Mouse (Mus musculus) kidney, postnatal 0 days (tissue): ENCODE data around the gene Ptk7. TPM values are rescaled to one million over a fixed set of nuclear protein-coding genes. Genes with fewer than 3 reads are reported as not detected.
A peak's percentile ranks its signal among the peaks of the same experiment; 100 is the strongest.

Experiments
- ATAC-seq: fragments of 200-750 bp; cut with Nextera tagmentation; replicated peaks from 2 replicates; pipeline ENCODE4 v1.8.0; 2017; ENCODE audit warnings: low read depth, moderate number of reproducible peaks, moderate TSS enrichment, moderate library complexity; ENCODE audit not compliant: low FRiP score
- DNase-seq: peaks from one replicate; pipeline ENCODE4 v3.0.0-alpha.2; 2016; ENCODE audit warnings: low spot score
- H3K27ac ChIP-seq: fragments of 300-500 bp; sonication (generic); 2 replicates; pipeline ENCODE4 v1.5.1; 2014; ENCODE audit warnings: mild to moderate bottlenecking
- H3K27me3 ChIP-seq: fragments of 300-500 bp; sonication (generic); 2 replicates; pipeline ENCODE4 v1.6.1; 2014; ENCODE audit warnings: low read length, mixed read lengths; ENCODE audit not compliant: insufficient read depth
- H3K36me3 ChIP-seq: fragments of 300-500 bp; sonication (generic); 2 replicates; pipeline ENCODE4 v1.6.1; 2014; ENCODE audit warnings: low read length, mixed read lengths; ENCODE audit not compliant: insufficient read depth
- H3K4me1 ChIP-seq: fragments of 300-500 bp; sonication (generic); replicated peaks from 2 replicates; pipeline ENCODE4 v1.6.1; 2014; ENCODE audit warnings: antibody characterized with exemption, low read length, mixed read lengths; ENCODE audit not compliant: insufficient read depth
- H3K4me2 ChIP-seq: fragments of 300-500 bp; sonication (generic); 2 replicates; pipeline ENCODE4 v1.6.1; 2014; ENCODE audit warnings: mild to moderate bottlenecking, low read length, moderate library complexity, mixed read lengths
- H3K4me3 ChIP-seq: fragments of 300-500 bp; sonication (generic); replicated peaks from 2 replicates; pipeline ENCODE4 v1.5.1; 2014; ENCODE audit warnings: low read depth, low read length
- H3K9ac ChIP-seq: fragments of 300-500 bp; sonication (generic); 2 replicates; pipeline ENCODE4 v1.6.1; 2014; ENCODE audit warnings: low read depth, low read length
- H3K9me3 ChIP-seq: fragments of 300-500 bp; sonication (generic); replicated peaks from 2 replicates; pipeline ENCODE4 v1.6.1; 2016; ENCODE audit warnings: low read length, inconsistent platforms, mixed read lengths
- CTCF ChIP-seq: IDR thresholded peaks from 2 replicates; pipeline ENCODE4 v1.5.1; 2016; ENCODE audit warnings: antibody characterized with exemption, low read depth, mild to moderate bottlenecking, moderate library complexity
- WGBS: fragments of 180-500 bp; shearing (Covaris S2); extraction: QIAGEN DNeasy Blood & Tissue Kit; methylation state at CpG from one replicate; pipeline ENCODE4 v1.1.7; 2014; 5-methylcytosine and 5-hydroxymethylcytosine counted together
- polyA plus RNA-seq: library from polyadenylated mRNA; unstranded; fragments of >200 nt; fragmentation: Nextera tagmentation; extraction: Ambion mirVana; gene quantifications from 2 replicates; pipeline ENCODE4 v1.2.1, GENCODE M21; 2015

Gene Ptk7
- polyA plus RNA-seq, 1 experiment from 2014 or later: 94.0 TPM

DNA sequence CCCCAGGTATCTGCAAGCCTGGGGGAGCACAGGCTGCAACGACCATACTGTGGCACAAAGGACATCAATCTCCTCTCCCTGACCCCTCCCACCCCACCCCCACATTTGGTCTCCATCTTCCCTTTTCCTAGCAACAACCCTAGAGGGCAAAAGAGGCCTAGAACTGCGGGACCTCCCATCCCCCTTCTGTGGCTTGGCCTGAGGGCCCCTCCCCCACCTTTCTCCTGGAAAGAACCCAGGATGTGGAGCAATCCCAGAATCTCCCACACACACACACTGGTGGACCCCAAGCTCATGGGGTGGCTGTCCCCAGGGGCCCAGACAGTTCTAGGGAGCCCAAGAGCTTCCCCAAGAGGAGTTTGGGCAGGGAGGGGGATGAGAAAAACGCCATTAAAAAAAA lies 81.4 kb downstream of the Ptk7 start:
- no peak overlapping the region for H3K4me3 ChIP-seq
- no peak overlapping the region for H3K27ac ChIP-seq
- no peaks in the 10 kb centered on the region for H3K27me3 ChIP-seq
- ATAC-seq (no peak), DNase-seq (no peak)
- H3K4me1 ChIP-seq: peaks cover 12% of the 10 kb centered on the region; the same call in 1 of the 2 replicates
- H3K9me3 ChIP-seq: no peaks in the 10 kb centered on the region
- no peak for TF ChIP-seq CTCF
- H3K4me2 ChIP-seq: no peak overlapping the region
- peaks cover 39% of the 10 kb centered on the region for H3K36me3 ChIP-seq
- no peak overlapping the region for H3K9ac ChIP-seq
- 25% methylated on average over 3 of the region's 3 CpGs for WGBS

DNA sequence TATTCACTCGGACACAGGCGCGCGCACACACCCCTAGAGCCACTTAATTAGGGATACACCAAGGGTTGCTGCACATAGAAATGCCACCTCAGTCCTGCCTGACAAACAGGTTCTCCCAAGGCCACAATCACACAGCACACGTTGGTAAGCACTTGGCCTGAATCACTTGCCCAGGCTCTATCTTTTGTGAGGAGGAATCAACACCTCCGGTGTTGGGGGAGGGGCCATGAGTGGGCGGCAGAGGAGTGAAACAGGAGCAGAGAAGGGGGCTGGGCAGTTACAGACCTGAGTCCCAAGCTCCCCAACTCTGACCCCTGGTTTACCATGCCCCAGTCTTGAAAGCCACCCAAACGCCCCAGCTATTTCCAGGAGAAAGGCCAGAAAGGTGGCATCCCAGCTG lies 82.3 kb downstream of the Ptk7 start:
- Histone ChIP-seq H3K9ac (peak overlapping the region; percentile 31; the same call in 1 of the 2 replicates), H3K27ac (no peak overlapping the region; the same call in 1 of the 2 replicates), H3K27me3 (no peaks in the 10 kb centered on the region), H3K36me3 (peaks cover 38% of the 10 kb centered on the region), H3K9me3 (no peaks in the 10 kb centered on the region), H3K4me2 (peak overlapping the region; percentile 92; the same call in 1 of the 2 replicates), H3K4me1 (peaks cover 6% of the 10 kb centered on the region; the same call in 1 of the 2 replicates), H3K4me3 (no peak overlapping the region)
- DNase-seq (peak; percentile 32), ATAC-seq (no peak)
- TF ChIP-seq CTCF: no peak
- WGBS: 25% methylated on average over 8 of the region's 8 CpGs

DNA sequence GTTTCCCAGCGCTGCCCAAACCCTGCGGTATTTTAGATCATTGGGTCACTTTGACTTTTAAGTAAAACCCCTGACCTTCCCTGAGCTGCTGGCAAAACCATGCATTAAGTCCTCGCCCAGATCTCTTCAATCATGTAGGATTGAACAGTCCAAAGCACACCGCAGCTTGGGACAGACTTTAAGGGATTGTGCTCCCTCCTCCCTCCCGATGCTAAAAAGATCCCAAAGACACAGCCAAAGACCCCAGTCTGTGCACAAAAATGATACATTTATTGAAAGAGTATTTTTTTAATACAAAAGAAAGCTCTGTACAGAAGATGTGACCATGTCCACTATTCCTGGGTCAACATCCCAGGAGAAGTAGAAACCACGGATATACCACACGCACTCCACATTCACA lies 82.7 kb downstream of the Ptk7 start:
- Histone ChIP-seq H3K4me2 (peak overlapping the region; percentile 92), H3K9ac (peak overlapping the region; percentile 72; the same call in 1 of the 2 replicates), H3K27me3 (no peaks in the 10 kb centered on the region), H3K4me3 (peak overlapping the region; percentile 49), H3K9me3 (no peaks in the 10 kb centered on the region), H3K27ac (no peak overlapping the region), H3K4me1 (peaks cover 6% of the 10 kb centered on the region; the same call in 1 of the 2 replicates), H3K36me3 (peaks cover 34% of the 10 kb centered on the region)
- WGBS: 12% methylated on average over 7 of the region's 7 CpGs
- no peak for TF ChIP-seq CTCF
- ATAC-seq: no peak
- DNase-seq: no peak

DNA sequence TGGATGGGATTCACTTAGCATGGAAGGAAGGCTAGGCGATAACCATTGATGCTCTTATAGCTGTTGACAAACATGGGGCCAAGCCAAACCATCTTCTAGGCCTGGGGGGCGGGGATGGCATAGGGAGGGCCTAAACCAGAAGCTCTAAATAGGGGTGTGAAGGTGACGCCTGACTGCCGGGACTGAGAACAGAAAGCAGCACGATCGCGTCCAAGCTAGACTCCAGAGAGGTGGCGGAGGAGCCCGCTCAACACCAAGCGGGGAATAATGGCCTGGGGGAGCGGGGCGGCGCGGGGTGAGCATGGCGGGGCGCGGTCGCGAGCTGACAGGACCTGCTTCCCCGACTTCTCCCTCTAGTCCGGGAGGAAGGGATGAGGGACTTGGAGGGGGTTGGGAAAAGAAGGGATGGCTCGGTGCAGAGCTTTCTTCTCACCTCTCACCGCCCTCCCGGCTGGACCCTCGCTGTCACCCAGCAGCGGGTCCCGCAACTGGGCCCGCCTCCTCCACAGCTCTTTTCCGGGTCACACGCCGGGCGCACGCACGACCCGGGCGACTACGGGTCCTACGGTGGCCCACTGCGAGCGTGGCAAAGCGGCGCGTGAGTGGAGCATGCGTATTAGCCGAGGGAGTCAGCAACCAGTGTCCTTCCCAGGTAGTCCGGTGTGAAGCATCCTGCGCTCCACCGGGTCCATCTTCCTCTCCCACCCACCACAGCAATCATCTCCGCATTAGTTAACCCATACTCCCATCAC lies 83.3 kb downstream of the Ptk7 start, which contains the start of gene Cul9:
Cul9 (minus strand) TSS at position 576 of the 752 bp plus-strand sequence.
- H3K27me3 ChIP-seq: no peaks in the 10 kb centered on the region
- H3K9me3 ChIP-seq: no peaks in the 10 kb centered on the region
- peak within 1 kb of the TSS; percentile 72 for H3K9ac ChIP-seq
- 2% methylated on average over 41 of the region's 49 CpGs for WGBS
- peak; percentile 58; the same call in 1 of the 2 replicates for ATAC-seq
- no peak for TF ChIP-seq CTCF
- H3K27ac ChIP-seq: peak within 1 kb of the TSS; percentile 25; the same call in 1 of the 2 replicates
- H3K36me3 ChIP-seq: peaks cover 31% of the 10 kb centered on the region
- peak within 1 kb of the TSS; percentile 49 for H3K4me3 ChIP-seq
- peak; percentile 78 for DNase-seq
- peaks cover 6% of the 10 kb centered on the region; the same call in 1 of the 2 replicates for H3K4me1 ChIP-seq
- H3K4me2 ChIP-seq: peak within 1 kb of the TSS; percentile 92

DNA sequence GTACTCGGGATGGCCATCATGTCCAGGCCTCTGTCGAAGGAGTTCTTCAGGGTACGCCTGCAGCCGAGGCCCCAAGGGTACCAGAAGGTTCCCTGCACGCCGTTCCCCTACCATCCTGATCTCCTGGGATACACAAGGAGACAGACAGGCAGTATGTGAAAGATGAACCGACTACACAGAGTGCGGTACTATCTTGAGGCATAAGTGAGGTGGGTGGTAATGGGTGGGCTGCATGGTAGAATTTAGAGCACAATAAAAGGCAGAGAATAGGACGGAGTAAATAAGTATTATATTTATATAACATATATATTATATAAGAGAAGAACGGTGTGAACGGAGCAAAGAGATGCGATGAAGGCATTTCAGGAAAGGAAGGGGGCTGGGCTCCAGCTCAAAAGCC lies 85.6 kb downstream of the Ptk7 start:
- Histone ChIP-seq H3K4me3 (no peak overlapping the region), H3K4me1 (peaks cover 6% of the 10 kb centered on the region; the same call in 1 of the 2 replicates), H3K9me3 (no peaks in the 10 kb centered on the region), H3K27ac (no peak overlapping the region), H3K4me2 (no peak overlapping the region), H3K27me3 (no peaks in the 10 kb centered on the region), H3K9ac (no peak overlapping the region), H3K36me3 (peaks cover 12% of the 10 kb centered on the region; the same call in 1 of the 2 replicates)
- TF ChIP-seq CTCF: no peak
- DNase-seq (no peak), ATAC-seq (no peak)
- WGBS: 92% methylated on average over 12 of the region's 12 CpGs

DNA sequence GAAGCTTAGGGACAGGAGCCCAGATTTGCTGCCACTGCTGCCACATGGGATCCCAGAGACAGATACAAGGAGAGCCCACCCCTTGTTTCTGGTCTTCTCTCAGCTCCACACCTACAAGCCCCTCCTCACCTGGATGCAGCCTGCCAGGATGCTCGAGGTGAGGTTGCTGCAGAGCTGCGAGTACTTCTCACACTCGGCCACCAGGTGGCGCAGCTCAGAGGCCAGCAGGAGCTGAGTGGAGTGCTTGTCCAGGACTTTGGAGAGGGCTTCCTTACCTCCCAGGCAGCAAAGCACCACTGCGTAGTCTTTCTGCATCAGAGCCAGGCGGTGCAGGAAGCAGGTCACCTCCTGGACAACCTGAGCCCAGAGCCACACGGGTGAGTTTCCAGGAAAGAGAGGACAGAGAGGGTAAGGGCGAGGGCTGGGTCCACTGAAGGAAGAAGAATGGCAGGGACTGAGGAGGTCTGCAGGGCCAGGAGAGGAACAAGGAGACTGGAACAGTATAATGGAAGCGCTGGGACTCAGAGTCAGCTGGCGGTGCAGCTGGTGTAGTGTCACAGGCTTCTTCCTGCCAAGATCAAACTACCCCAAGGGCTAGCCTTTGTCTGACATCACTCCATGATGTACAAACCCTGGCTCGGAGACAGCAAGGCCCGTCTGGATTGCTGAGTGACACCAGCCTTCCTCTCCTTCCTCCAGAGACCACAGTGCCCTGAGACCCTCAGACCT lies 103.6 kb downstream of the Ptk7 start:
- no peak overlapping the region for H3K9ac ChIP-seq
- H3K4me2 ChIP-seq: no peak overlapping the region
- 44% methylated on average over 12 of the region's 12 CpGs for WGBS
- H3K36me3 ChIP-seq: no peaks in the 10 kb centered on the region
- H3K27ac ChIP-seq: no peak overlapping the region
- H3K4me3 ChIP-seq: no peak overlapping the region
- no peaks in the 10 kb centered on the region for H3K9me3 ChIP-seq
- ATAC-seq (peak; percentile 29; the same call in 1 of the 2 replicates), DNase-seq (peak; percentile 91)
- no peaks in the 10 kb centered on the region for H3K4me1 ChIP-seq
- TF ChIP-seq CTCF: peak; percentile 98
- no peaks in the 10 kb centered on the region for H3K27me3 ChIP-seq
